Mouse (Mus musculus) erythroblast, embryonic 14.5 days (primary cell): Measurements from ENCODE around the gene Celsr1. TPM values are rescaled to one million over a fixed set of nuclear protein-coding genes. Genes with fewer than 3 reads are reported as not detected.

ENCODE experiments used
- H3K27me3 ChIP-seq: 2 replicates; pipeline ENCODE4 v1.6.1; 2012; ENCODE audit warnings: inconsistent platforms; ENCODE audit not compliant: control insufficient read depth
- H3K36me3 ChIP-seq: 2 replicates; pipeline ENCODE4 v1.6.1; 2012; ENCODE audit warnings: mild to moderate bottlenecking, inconsistent platforms; ENCODE audit not compliant: control insufficient read depth
- H3K4me1 ChIP-seq: 2 replicates; pipeline ENCODE4 v1.6.1; 2012; ENCODE audit warnings: inconsistent platforms; ENCODE audit not compliant: control insufficient read depth
- H3K4me3 ChIP-seq: replicated peaks from 2 replicates; pipeline ENCODE3; 2012; ENCODE audit warnings: moderate library complexity, mild to moderate bottlenecking, inconsistent platforms
- H3K9me3 ChIP-seq: 2 replicates; pipeline ENCODE4 v1.6.1; 2012; ENCODE audit warnings: low read length, inconsistent platforms, mixed read lengths; ENCODE audit not compliant: control insufficient read depth
- GATA1 ChIP-seq: IDR thresholded peaks from 2 replicates; pipeline ENCODE4 v1.6.1; 2012; ENCODE audit warnings: low read length, inconsistent platforms, mixed read lengths
- TAL1 ChIP-seq: IDR thresholded peaks from 3 replicates; pipeline ENCODE4 v1.6.1; 2012; ENCODE audit warnings: low read length, inconsistent platforms, mixed read lengths
- polyA plus RNA-seq: library from polyadenylated mRNA; stranded (reverse); fragments of >175 nt; gene quantifications from 2 replicates; pipeline ENCODE4 v1.2.3, GENCODE M21; 2012

Gene Celsr1
- polyA plus RNA-seq, 1 experiment = 0.01 TPM

DNA sequence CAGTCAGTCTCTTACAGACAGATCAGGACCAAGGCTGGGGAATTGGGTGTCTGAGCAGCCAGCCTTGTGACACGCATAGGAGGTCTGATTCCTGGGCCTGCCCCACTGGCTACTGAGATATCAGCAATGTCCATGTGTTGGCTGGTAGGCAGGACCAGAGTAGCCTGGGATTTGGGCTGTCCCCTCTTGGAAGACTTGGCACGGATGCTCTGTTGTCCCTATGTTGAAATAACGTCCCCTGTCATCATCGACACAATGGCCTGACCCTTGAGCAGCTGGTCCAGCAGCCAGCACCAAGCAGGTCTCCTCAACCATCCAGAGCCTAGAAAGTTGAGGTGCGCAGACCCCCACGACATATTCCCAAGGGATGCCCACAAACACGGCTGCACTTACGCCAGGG lies 70.9 kb downstream of the Celsr1 start:
- Histone ChIP-seq H3K36me3 (no peaks in the 10 kb centered on the region), H3K4me1 (no peaks in the 10 kb centered on the region), H3K9me3 (no peaks in the 10 kb centered on the region), H3K4me3 (no peak overlapping the region), H3K27me3 (no peaks in the 10 kb centered on the region)
- no peak for TF ChIP-seq TAL1
- TF ChIP-seq GATA1 = no peak

DNA sequence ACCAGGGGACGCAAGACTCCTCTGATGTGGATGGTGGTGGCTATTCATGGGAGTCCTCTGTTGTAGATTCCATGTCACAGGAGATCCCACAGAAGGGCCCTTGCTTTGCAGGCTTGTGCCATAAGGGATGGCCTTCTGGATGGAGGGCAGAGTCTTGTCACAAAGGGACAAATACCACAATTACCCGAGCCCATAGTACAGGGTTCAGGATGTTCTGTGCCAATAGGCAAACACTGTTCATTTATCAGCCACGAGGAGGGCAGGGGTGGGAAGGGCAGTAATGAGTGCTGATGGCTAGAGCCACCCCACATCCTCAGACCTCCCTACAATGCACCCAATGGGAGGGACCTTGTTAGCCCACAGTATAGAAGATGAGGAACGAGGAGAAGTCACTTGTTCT lies 71.9 kb downstream of the Celsr1 start:
- H3K36me3 ChIP-seq = no peaks in the 10 kb centered on the region
- no peak for TF ChIP-seq GATA1
- H3K9me3 ChIP-seq = no peaks in the 10 kb centered on the region
- no peaks in the 10 kb centered on the region for H3K4me1 ChIP-seq
- no peak overlapping the region for H3K4me3 ChIP-seq
- no peaks in the 10 kb centered on the region for H3K27me3 ChIP-seq

DNA sequence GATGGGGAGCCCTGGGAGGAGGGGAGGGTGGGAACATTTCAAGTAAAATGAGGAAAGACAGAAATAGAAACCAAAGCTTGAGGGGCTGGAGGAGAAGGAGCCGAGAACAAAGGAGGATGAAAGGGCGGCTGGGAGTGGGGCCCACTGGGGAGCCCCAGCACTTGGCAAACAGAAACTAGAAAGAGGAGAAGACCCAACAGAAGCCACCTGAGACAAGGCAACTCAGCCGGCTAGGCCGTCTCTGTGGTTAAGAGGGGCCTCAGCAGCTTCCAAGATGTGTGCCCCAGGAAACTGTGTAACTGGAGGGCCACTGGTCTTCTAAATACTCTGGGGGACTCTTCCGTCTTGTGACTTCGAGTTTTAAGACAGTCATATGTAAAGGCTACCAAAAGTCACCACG lies 72.4 kb downstream of the Celsr1 start:
- H3K27me3 ChIP-seq = no peaks in the 10 kb centered on the region
- no peaks in the 10 kb centered on the region for H3K36me3 ChIP-seq
- no peak for TF ChIP-seq TAL1
- TF ChIP-seq GATA1 = no peak
- H3K4me1 ChIP-seq = no peaks in the 10 kb centered on the region
- no peak overlapping the region for H3K4me3 ChIP-seq
- no peaks in the 10 kb centered on the region for H3K9me3 ChIP-seq

DNA sequence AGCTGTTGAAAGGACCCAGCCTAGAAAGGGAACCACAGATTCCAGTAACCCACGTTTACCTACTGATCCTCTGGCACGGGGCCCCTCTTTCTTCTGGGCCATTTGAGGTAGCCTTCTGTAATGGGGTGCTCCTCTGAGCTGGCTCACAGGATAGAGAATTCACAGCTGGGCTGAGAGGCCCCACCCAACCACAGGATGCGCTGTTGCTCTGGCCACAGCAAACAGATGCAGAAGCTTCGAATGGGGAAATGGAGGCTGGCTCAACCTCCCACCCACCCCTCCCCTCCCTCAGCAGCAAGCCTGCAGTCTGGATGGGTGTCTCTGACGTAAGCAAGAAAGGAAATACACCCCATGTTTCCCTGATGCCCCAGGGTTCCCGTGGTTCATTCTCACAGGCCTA lies 77.4 kb downstream of the Celsr1 start:
- H3K9me3 ChIP-seq = no peaks in the 10 kb centered on the region
- H3K4me1 ChIP-seq = no peaks in the 10 kb centered on the region
- TF ChIP-seq GATA1 (no peak), TAL1 (no peak)
- no peaks in the 10 kb centered on the region for H3K36me3 ChIP-seq
- no peak overlapping the region for H3K4me3 ChIP-seq
- H3K27me3 ChIP-seq = no peaks in the 10 kb centered on the region

DNA sequence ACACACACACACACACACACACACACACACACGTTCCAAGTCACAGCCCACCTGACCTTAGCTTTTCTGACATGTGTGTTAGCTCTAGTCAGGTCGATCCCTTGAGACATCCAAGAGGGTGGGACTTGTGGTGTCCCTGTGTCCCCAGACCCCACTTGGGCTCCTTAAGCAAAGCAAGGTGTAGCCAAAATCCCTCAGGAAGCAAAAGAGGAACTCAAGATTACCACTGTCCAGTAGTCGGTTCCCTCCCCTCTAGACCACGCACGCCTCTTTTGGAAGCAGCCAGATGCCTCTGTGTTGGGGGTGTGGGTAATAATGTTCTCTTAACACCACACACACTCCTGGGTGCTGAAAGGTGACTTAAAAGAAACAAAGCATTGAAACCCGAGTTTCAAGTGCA lies 80.1 kb downstream of the Celsr1 start:
- Histone ChIP-seq H3K4me1 (no peaks in the 10 kb centered on the region), H3K4me3 (no peak overlapping the region), H3K36me3 (no peaks in the 10 kb centered on the region), H3K27me3 (no peaks in the 10 kb centered on the region), H3K9me3 (no peaks in the 10 kb centered on the region)
- no peak for TF ChIP-seq TAL1
- TF ChIP-seq GATA1 = no peak

DNA sequence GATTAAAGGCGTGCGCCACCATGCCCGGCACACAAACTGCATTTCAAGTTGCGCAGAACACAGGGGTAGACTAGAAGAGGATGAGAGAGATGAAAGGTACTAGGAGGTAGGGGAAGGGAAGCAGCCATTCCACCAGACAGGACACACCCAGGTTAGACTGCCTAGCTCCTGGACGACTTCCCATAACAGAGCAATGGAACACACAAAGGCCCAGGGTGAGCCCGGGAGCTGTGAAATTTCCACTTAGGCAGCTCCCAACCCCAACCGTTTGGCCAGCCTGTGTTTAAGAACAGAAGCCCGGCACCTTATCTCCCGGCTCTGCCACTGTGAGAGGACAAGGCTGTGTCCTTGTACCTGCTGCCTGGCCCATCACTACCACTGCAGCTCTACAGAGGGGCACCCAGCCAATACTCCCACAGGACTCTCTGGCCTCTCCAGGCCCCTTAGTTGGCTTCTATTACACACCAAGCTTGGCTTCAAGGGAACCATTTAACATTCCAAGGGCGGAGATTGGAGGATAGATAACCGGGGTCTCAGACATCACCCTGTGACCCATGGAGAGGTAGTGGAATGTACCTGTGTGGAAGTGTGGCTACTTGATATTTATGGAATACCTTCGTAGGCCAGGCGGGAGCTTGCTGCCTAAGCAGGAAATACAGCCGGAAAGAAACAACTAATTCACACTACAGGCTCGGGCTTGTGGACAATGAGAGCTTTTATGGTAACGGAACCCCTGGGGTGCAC lies 84.0 kb downstream of the Celsr1 start:
- H3K27me3 ChIP-seq = no peaks in the 10 kb centered on the region
- no peaks in the 10 kb centered on the region for H3K4me1 ChIP-seq
- no peaks in the 10 kb centered on the region for H3K9me3 ChIP-seq
- TF ChIP-seq GATA1 (no peak), TAL1 (no peak)
- no peak overlapping the region for H3K4me3 ChIP-seq
- no peaks in the 10 kb centered on the region for H3K36me3 ChIP-seq

DNA sequence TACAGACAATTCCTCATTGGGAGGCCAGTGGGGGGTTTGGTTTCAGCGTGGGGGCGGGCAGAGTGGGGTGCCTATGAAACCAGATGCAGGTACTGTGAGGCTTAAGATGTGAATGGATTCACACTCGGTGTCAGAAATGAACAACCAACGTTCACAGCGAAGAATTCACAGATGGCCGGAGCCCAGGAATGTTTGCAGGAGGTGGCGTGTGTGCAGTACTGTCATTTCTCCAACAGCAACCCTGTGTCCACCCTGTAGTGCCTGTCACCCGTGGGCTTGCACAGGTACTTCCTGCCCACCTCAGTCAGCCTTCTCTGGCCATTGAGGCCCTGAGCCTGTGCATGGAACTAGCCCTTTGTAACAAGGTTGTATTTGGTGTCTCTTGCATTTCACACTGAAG lies 85.6 kb downstream of the Celsr1 start:
- no peaks in the 10 kb centered on the region for H3K4me1 ChIP-seq
- TF ChIP-seq TAL1 = no peak
- no peak for TF ChIP-seq GATA1

DNA sequence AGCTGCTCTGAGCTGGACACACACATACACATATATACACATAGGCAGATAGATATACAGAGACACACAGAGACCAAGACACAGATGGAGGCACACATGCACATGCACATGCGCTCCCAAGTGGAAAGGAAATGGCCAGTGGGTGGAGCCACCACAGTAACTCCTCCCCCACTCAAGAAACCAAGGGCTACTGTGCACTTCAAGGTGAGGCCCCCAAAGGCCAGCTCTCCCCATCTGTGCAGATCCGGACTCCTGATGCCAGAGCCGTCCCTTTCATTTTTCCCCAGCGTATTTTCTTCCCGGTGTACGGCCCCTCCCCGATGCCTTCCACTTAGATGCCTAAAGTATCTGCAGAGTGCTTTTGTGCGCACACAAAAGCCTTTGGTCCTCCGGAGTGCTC lies 86.0 kb downstream of the Celsr1 start:
- no peak for TF ChIP-seq GATA1
- TF ChIP-seq TAL1 = no peak
- Histone ChIP-seq H3K27me3 (no peaks in the 10 kb centered on the region), H3K4me3 (no peak overlapping the region), H3K4me1 (no peaks in the 10 kb centered on the region), H3K36me3 (no peaks in the 10 kb centered on the region), H3K9me3 (no peaks in the 10 kb centered on the region)

More for the DNA sequence above, 85.6 kb downstream of the Celsr1 start:
- H3K4me3 ChIP-seq = no peak overlapping the region
- no peaks in the 10 kb centered on the region for H3K9me3 ChIP-seq
- H3K36me3 ChIP-seq = no peaks in the 10 kb centered on the region
- no peaks in the 10 kb centered on the region for H3K27me3 ChIP-seq

DNA sequence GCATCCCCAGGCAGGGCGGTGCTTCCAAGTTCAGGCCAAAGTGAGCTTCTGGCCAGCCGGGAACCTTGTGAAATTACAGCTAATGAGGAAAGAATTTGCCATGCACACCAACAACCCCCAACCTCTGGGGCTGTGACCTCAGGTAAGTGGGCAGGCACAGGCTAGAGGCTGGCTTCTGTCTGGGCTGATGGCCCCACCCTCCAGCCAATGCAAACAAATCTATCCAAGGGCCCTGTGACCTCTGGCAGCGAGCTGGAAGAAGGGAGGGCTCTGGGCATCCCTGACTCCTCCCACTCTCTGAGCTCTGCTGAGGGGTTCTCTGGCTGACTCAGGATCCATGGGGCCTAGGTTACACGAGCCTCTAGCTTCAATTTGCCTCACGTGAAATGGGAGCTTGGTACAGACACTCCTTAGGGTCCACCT lies 97.9 kb downstream of the Celsr1 start:
- Histone ChIP-seq H3K4me1 (no peaks in the 10 kb centered on the region), H3K9me3 (no peaks in the 10 kb centered on the region), H3K27me3 (no peaks in the 10 kb centered on the region), H3K36me3 (no peaks in the 10 kb centered on the region), H3K4me3 (no peak overlapping the region)
- TF ChIP-seq TAL1 (no peak), GATA1 (no peak)

DNA sequence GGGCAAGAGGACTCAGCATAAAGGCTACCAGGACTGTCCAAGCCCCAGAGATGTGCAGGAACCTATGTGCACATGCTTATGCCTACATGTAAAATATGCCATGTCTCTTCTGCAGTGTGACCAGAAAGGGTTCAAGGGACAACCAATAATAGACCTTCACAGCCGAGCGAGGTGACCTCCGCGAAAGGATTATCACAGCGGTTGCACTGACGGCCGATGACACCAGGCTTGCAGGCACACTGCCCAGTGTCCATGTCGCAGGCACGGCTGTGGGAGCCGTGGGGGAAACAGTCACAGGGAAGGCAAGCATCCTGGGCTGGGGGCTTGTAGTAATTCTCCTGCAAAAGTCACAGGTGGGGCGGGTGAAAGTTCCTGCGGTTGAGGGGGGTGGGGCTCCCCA lies 105.4 kb downstream of the Celsr1 start:
- no peaks in the 10 kb centered on the region for H3K4me1 ChIP-seq
- no peak overlapping the region for H3K4me3 ChIP-seq
- TF ChIP-seq TAL1 (no peak), GATA1 (no peak)
- H3K9me3 ChIP-seq = no peaks in the 10 kb centered on the region
- H3K27me3 ChIP-seq = no peaks in the 10 kb centered on the region
- no peaks in the 10 kb centered on the region for H3K36me3 ChIP-seq
